Mouse (Mus musculus) forebrain, embryonic 16.5 days (tissue): ENCODE measurements around the gene Cfap161. TPM values are rescaled to one million over a fixed set of nuclear protein-coding genes. Genes with fewer than 3 reads are reported as not detected.

Source experiments
- ATAC-seq: fragments of 200-750 bp; cut with Nextera tagmentation; 2 replicates; pipeline ENCODE4 v1.8.0; 2017; ENCODE audit warnings: mild to moderate bottlenecking, moderate library complexity
- H3K27ac ChIP-seq: fragments of 300-500 bp; sonication (generic); 2 replicates; pipeline ENCODE4 v1.5.1; 2014; ENCODE audit warnings: low read length, control low read depth
- H3K27me3 ChIP-seq: fragments of 300-500 bp; sonication (generic); replicated peaks from 2 replicates; pipeline ENCODE4 v1.6.1; 2014; ENCODE audit warnings: low read length; ENCODE audit not compliant: control insufficient read depth, insufficient read depth
- H3K36me3 ChIP-seq: fragments of 300-500 bp; sonication (generic); 2 replicates; pipeline ENCODE4 v1.6.1; 2014; ENCODE audit not compliant: control insufficient read depth, insufficient read depth
- H3K4me1 ChIP-seq: fragments of 300-500 bp; sonication (generic); replicated peaks from 2 replicates; pipeline ENCODE4 v1.6.1; 2014; ENCODE audit warnings: low read length; ENCODE audit not compliant: control insufficient read depth, insufficient read depth
- H3K4me2 ChIP-seq: fragments of 300-500 bp; sonication (generic); 2 replicates; pipeline ENCODE4 v1.6.1; 2014; ENCODE audit warnings: mild to moderate bottlenecking, low read length, control low read depth
- H3K4me3 ChIP-seq: fragments of 300-500 bp; sonication (generic); replicated peaks from 2 replicates; pipeline ENCODE4 v1.5.1; 2014; ENCODE audit warnings: mild to moderate bottlenecking, low read length, control low read depth
- H3K9ac ChIP-seq: fragments of 300-500 bp; sonication (generic); replicated peaks from 2 replicates; pipeline ENCODE4 v1.6.1; 2014; ENCODE audit warnings: low read depth, low read length, control low read depth
- H3K9me3 ChIP-seq: fragments of 300-500 bp; sonication (generic); 2 replicates; pipeline ENCODE4 v1.6.1; 2016; ENCODE audit warnings: low read length; ENCODE audit not compliant: control insufficient read depth
- WGBS: fragments of 180-500 bp; shearing (Covaris S2); extraction: QIAGEN DNeasy Blood & Tissue Kit; methylation state at CpG from one replicate; pipeline ENCODE4 v1.1.7; 2014; 5-methylcytosine and 5-hydroxymethylcytosine counted together
- polyA plus RNA-seq: library from polyadenylated mRNA; unstranded; fragments of >200 nt; fragmentation: Nextera tagmentation; extraction: Ambion mirVana; gene quantifications from 2 replicates; pipeline ENCODE4 v1.2.1, GENCODE M21; 2015

Cfap161 gene
- polyA plus RNA-seq, 1 experiment from 2014 or later: 0.73 TPM

DNA sequence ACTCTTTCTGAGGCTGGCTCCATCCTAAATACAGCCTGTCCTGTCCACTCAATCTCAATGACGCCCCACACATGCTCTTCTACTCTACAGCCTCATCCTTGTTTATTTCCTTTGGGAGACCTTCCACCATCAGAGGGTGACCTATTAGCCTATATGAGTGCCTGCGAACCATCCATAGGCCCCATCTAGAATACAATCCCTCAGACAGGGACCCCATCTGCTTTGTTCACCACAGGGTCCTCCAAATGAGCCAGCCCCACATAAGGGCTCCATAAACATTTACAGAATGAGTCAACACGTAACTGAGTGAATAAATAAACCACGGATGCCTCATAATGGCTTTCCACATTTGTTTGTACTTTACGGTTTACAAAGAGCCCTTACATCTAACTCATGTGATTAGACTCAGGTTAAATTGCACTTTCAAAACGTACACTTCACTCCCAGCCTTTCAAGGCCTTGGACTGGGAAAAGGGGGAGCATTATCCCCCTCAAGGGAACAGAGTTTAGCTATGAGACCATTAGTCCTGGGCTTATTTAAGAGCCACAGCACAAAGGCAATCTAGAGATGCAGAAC is 56.7 kb downstream of the Cfap161 start:
- H3K36me3 ChIP-seq: no peaks in the 10 kb centered on the region
- no peaks in the 10 kb centered on the region for H3K9me3 ChIP-seq
- H3K27me3 ChIP-seq: no peaks in the 10 kb centered on the region
- no peak overlapping the region for H3K4me2 ChIP-seq
- no peak overlapping the region for H3K4me3 ChIP-seq
- no peak for ATAC-seq
- no peaks in the 10 kb centered on the region for H3K4me1 ChIP-seq
- WGBS: 64% methylated on average over 6 of the region's 6 CpGs
- H3K9ac ChIP-seq: no peak overlapping the region
- H3K27ac ChIP-seq: no peak overlapping the region

DNA sequence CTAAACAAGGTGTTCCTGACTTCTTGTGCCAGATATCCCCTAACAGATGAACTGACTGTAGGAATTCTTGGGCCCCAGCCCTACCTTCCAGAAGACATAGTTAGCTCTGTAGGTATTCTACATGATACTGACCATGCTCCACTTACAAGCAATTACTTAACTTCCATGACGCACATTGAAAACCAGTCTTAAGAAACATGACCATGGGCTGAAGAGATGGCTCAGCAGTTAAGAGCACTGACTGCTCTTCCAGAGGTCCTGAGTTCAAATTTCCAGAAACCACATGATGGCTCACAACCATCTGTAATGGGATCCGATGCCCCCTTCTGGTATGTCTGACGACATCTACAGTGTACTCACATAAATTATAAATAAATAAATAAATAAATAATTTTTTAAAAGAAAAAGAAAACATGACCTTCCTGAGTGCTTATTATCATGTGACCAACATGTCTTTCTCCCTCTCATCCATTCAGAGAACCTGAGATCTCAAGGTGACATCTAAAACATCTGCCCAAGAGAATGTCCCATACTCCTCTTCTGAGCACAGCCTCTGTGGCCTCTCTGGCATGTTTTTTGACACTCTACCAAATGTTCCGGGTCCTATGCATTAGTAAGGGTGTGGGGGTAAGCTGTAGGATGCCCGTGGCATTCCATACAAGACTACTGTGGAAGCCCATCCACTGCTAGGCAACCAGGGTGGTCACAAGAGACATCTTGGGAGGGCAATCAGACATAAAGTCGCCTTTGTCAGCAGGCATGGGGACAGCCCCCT is 58.2 kb downstream of the Cfap161 start:
- WGBS: 88% methylated on average over 6 of the region's 6 CpGs
- no peaks in the 10 kb centered on the region for H3K4me1 ChIP-seq
- no peaks in the 10 kb centered on the region for H3K9me3 ChIP-seq
- H3K36me3 ChIP-seq: no peaks in the 10 kb centered on the region
- H3K4me2 ChIP-seq: no peak overlapping the region
- H3K27ac ChIP-seq: no peak overlapping the region
- H3K27me3 ChIP-seq: no peaks in the 10 kb centered on the region
- no peak overlapping the region for H3K9ac ChIP-seq
- no peak for ATAC-seq
- no peak overlapping the region for H3K4me3 ChIP-seq

DNA sequence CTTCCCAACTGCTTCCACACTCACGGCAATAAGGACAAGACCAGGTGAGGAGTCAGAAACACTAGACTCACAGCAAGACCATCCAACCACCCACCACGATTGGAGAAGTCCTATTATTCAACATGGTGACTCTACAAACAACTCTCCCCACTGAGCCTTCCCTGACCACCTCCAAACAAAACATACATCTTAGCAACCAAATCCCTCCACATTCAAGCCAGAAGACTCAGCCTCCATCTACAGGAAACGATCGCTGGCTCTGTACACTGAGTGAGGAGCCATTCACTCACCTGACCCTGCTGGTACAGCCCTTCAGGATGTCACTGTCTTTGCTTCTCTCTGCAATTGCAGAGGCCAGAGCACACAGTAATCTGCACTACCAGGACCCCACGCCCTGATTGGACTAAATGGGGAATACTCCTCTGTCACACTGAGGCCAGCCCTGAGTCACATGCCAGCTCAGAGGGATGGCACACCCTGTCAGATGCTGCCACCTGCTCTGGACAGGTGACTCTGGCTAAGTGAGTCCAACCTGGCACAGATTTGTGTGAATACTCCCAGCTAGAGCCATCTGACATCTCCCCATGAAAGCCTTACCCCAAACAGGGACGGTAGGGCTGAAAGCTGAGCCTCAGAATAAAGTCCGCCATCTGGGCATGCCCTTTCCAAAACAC is 59.4 kb downstream of the Cfap161 start:
- ATAC-seq: no peak
- Histone ChIP-seq H3K4me1 (no peaks in the 10 kb centered on the region), H3K36me3 (no peaks in the 10 kb centered on the region), H3K4me3 (no peak overlapping the region), H3K4me2 (no peak overlapping the region), H3K27ac (no peak overlapping the region), H3K9me3 (no peaks in the 10 kb centered on the region), H3K27me3 (no peaks in the 10 kb centered on the region), H3K9ac (no peak overlapping the region)
- WGBS: 88% methylated on average over 7 of the region's 7 CpGs

DNA sequence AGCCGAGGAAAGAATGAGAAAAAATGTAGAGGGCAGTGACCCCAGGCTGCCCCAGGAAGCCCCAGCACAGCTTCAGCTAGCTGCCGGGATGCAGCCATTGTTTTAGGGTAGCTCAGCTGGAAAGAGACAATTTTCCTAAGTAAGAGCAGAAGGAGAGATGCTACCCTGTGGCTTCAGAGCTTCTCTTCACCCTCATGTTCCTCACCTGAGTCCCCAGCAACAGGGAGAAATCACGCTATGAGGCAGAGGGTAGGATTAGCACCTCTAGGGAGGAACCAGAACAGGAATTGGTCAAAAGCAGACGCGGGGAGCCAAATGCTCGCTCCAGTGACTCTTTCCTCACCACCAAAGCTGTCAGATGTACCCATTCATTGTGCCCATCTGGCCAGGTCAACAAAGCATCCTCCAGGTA is 60.0 kb downstream of the Cfap161 start:
- Histone ChIP-seq H3K36me3 (no peaks in the 10 kb centered on the region), H3K27me3 (no peaks in the 10 kb centered on the region), H3K9ac (no peak overlapping the region), H3K9me3 (no peaks in the 10 kb centered on the region), H3K4me3 (no peak overlapping the region), H3K4me1 (no peaks in the 10 kb centered on the region), H3K27ac (no peak overlapping the region), H3K4me2 (no peak overlapping the region)
- no peak for ATAC-seq
- 68% methylated on average over 6 of the region's 6 CpGs for WGBS

DNA sequence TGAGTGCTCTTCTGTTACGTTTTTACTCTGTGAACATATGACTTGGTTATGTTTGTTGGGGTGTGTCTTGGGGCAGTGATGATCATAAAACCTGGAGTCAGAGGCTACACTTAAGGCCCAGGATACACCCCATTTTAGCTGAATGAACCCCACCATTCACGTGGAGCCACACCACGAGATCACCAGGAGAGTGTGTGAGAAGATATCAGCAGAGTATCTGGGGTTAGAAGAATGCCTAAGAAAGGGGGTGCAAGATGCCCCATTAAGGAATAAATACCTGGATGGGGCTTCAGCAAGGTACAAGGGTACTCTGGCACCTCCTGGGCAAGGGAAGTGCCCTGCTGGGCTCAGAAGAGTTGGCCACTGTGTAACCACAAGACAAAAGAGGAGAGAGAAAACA is 60.4 kb downstream of the Cfap161 start:
- no peak for ATAC-seq
- no peak overlapping the region for H3K4me3 ChIP-seq
- H3K9ac ChIP-seq: no peak overlapping the region
- no peak overlapping the region for H3K4me2 ChIP-seq
- H3K36me3 ChIP-seq: no peaks in the 10 kb centered on the region
- H3K4me1 ChIP-seq: no peaks in the 10 kb centered on the region
- no peaks in the 10 kb centered on the region for H3K9me3 ChIP-seq
- no peak overlapping the region for H3K27ac ChIP-seq
- H3K27me3 ChIP-seq: no peaks in the 10 kb centered on the region
- WGBS: 88% methylated on average over 3 of the region's 3 CpGs

DNA sequence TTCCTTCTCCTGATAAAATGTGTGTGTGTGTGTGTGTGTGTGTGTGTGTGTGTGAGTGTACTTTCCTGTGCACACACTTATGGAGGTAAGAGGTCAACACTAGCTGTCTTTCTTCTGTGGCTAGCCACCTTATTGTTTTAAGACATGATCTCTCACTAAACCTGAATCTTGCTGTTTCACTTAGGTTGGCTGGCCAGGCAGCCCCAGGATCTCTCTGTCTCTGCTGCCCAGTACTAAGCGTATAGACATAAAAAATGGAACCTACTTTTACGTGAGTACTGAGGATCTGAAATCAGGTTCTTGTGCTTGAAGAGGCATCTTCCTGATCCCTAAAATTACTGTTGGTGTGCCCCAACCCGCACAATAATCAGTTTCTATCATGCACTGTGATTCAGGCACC is 61.9 kb downstream of the Cfap161 start:
- Histone ChIP-seq H3K9me3 (no peaks in the 10 kb centered on the region), H3K4me1 (no peaks in the 10 kb centered on the region), H3K36me3 (no peaks in the 10 kb centered on the region), H3K27ac (no peak overlapping the region), H3K4me2 (no peak overlapping the region), H3K4me3 (no peak overlapping the region), H3K27me3 (no peaks in the 10 kb centered on the region), H3K9ac (no peak overlapping the region)
- ATAC-seq: peak; percentile 12; the same call in 1 of the 2 replicates
- WGBS: 96% methylated on average over 3 of the region's 3 CpGs

DNA sequence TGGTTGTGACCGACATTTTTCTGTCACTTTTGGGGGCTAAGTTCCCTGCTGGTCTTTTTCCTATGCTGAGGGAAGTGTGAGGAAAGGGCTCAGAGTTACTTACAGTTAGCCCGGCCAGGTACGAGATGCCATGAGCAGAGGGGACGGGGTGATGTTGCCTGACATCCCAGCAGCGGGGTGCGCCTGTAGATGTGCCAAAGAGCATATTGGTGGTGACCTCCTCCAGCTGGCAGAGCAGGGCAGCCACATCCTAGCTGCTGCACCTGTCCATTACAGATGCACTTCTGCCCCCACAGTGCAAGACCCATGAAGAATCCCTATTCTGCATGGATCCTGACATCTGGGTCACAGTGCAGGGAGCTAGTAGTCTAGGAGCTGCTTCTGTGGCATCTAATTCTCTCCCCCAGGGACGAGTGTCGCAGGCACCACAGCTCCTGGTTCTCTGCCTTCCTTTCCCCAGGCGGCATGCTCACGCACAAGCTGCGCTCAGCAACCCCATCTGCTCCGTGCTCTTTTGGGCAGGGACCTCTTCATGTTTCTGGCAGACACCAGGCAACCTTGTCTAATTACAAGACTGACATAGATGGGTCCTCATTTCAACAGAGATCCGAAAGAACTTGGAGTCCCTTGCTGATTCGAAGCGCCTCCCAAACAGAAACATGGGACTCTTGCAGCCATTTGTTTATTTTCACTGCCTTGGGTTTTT is 62.6 kb downstream of the Cfap161 start:
- H3K4me1 ChIP-seq: no peaks in the 10 kb centered on the region
- WGBS: 72% methylated on average over 15 of the region's 15 CpGs

DNA sequence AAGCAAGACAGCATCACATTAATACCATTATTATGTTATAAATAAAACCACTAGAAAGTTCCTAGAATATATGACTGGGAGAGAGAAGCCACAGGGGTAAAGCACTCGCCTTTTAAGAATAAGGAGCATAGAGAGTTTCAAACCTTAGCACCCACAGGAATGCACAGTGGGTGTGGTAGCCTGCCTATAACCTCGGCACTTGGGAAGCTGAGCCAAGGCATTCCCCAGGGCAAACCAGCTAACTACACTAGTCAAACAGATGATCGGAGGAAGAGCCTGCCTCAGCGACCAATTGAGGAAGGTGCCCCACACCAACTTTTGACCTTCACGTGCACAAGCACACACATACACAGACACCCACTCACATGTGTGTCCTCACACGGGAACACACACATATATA is 63.4 kb downstream of the Cfap161 start:
- Histone ChIP-seq H3K9ac (no peak overlapping the region), H3K36me3 (no peaks in the 10 kb centered on the region), H3K9me3 (no peaks in the 10 kb centered on the region), H3K27me3 (no peaks in the 10 kb centered on the region), H3K27ac (no peak overlapping the region), H3K4me3 (no peak overlapping the region), H3K4me1 (no peaks in the 10 kb centered on the region), H3K4me2 (no peak overlapping the region)
- 80% methylated on average over 6 of the region's 6 CpGs for WGBS
- no peak for ATAC-seq

More for the DNA sequence above, 62.6 kb downstream of the Cfap161 start:
- Histone ChIP-seq H3K9ac (no peak overlapping the region), H3K36me3 (no peaks in the 10 kb centered on the region), H3K9me3 (no peaks in the 10 kb centered on the region), H3K4me2 (no peak overlapping the region), H3K4me3 (no peak overlapping the region), H3K27me3 (no peaks in the 10 kb centered on the region), H3K27ac (no peak overlapping the region)
- peak; percentile 66; the same call in 1 of the 2 replicates for ATAC-seq
